Mouse (Mus musculus): ENCODE measurements at regions not wholly inside any gene's neighbourhood (a gene's known extent, or its start where the extent isn't known, plus 50 kb on each side); places are given as distances from the start of the nearest gene placed in this dataset.

DNA sequence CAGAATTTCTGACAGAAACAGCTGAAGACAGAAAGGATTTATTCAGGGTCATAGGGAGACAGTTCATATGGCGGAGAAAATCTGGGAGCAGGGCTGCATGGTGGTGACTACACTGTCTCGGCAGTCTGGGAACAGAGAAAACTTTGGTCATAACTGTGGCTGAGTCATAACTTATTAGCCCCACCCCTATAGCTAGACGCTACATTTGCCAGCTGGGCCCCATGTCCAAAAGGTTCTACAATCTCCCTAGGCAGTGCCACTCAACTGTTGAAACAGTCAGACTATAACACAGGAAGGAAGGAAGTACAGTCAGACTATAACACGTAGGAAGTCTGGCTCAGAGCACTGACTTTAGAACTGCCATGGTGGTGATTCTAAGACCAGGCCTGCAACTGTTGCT, 58.2 kb upstream of the Cd28 start:
- no peak overlapping the region for H3K4me3 ChIP-seq
- no peaks in the 10 kb centered on the region for H3K36me3 ChIP-seq (ENCODE audit: control insufficient read depth, insufficient read depth)
- no peaks in the 10 kb centered on the region for H3K27me3 ChIP-seq (ENCODE audit: control insufficient read depth, insufficient read depth, insufficient read length)
- no peaks in the 10 kb centered on the region for H3K79me2 ChIP-seq (ENCODE audit: control insufficient read depth, insufficient read depth)
- H3K4me2 ChIP-seq (ENCODE audit: low read depth): no peak overlapping the region
- H3ac ChIP-seq (ENCODE audit: control insufficient read depth, insufficient read length): no peak overlapping the region
- TF ChIP-seq E2F4 (IDR thresholded peaks at IDR 0.05; ENCODE audit: insufficient read depth): no peak
- no peak for TF ChIP-seq CEBPB (IDR thresholded peaks at IDR 0.05; ENCODE audit: insufficient read depth, poor library complexity, severe bottlenecking)

DNA sequence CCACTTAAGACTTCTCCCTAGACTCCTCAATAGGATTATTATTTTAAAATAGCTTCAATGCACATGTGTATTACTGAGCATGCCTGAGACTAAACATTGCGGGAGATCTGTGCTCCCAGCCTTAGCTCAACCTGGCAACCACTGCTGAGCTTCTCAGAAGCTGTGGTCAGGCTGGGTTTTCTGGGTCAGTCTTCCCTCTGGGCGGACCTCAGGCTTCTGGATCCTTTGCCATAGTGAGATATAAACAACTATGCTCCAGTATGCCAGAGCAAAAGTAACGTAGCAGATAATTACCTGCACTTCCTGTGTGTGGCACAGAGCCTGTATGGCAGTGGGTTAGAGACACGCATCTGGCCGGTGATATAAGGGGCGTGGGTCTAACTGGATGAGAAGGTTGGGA, 59.1 kb upstream of the Cd28 start:
- no peaks in the 10 kb centered on the region for H3K27me3 ChIP-seq (ENCODE audit: control insufficient read depth, insufficient read depth, insufficient read length)
- no peak overlapping the region for H3K4me2 ChIP-seq (ENCODE audit: low read depth)
- H3K36me3 ChIP-seq (ENCODE audit: control insufficient read depth, insufficient read depth): no peaks in the 10 kb centered on the region
- no peak for TF ChIP-seq MAX (IDR thresholded peaks at IDR 0.05; ENCODE audit: low read depth)
- TF ChIP-seq POLR2AphosphoS2 (IDR thresholded peaks at IDR 0.05; ENCODE audit: insufficient read length, low read depth): no peak
- TF ChIP-seq USF1 (IDR thresholded peaks at IDR 0.05; ENCODE audit: low read depth): no peak
- no peak for TF ChIP-seq MYOG (IDR thresholded peaks at IDR 0.05; ENCODE audit: control insufficient read depth in 1 of 3, insufficient read depth in 1 of 3, insufficient read length in 2 of 3, low read depth in 2 of 3)
- no peak for TF ChIP-seq E2F4 (IDR thresholded peaks at IDR 0.05; ENCODE audit: insufficient read depth)
- TF ChIP-seq POLR2A (IDR thresholded peaks at IDR 0.05; ENCODE audit: insufficient read length, low read depth): no peak
- TF ChIP-seq TCF3 (IDR thresholded peaks at IDR 0.05; ENCODE audit: insufficient read length, low read depth): no peak
- no peak for TF ChIP-seq SRF (IDR thresholded peaks at IDR 0.05; ENCODE audit: control insufficient read depth, insufficient read length, low read depth)
- no peak for TF ChIP-seq TCF12 (IDR thresholded peaks at IDR 0.05; ENCODE audit: insufficient read depth, poor library complexity, severe bottlenecking)
- TF ChIP-seq CEBPB (IDR thresholded peaks at IDR 0.05; ENCODE audit: insufficient read depth, poor library complexity, severe bottlenecking): no peak
- no peak for TF ChIP-seq MYOD1 (IDR thresholded peaks at IDR 0.05; ENCODE audit: control insufficient read depth in 1 of 3, insufficient read length in 2 of 3, low read depth in 2 of 3)
- TF ChIP-seq REST (IDR thresholded peaks at IDR 0.05; ENCODE audit: insufficient read depth, insufficient read length): no peak
- H3ac ChIP-seq (ENCODE audit: control insufficient read depth, insufficient read length): no peak overlapping the region
- no peak overlapping the region for H3K4me3 ChIP-seq
- H3K79me2 ChIP-seq (ENCODE audit: control insufficient read depth, insufficient read depth): no peaks in the 10 kb centered on the region

DNA sequence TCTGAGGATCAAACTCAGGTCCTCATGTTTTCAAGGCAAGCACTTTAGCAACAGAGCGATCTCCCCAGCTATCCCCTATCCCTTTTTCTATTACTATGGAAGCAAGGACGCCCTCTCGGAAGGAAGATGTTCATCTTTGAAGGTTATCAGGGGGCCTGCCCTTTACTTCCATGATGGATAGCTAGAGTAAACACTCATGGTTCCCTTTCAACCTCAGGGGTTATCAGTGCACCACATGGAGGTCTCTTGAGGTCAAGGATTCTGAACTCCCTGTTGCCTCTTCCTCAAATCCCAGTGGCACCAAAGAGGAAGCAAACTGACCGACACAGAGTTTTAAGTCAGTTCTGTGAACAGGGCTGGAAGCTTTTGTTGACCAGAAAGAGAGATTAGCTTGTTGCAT, 59.6 kb upstream of the Cd28 start:
- no peak overlapping the region for H3K4me3 ChIP-seq
- H3K4me2 ChIP-seq (ENCODE audit: low read depth): no peak overlapping the region
- H3K79me2 ChIP-seq (ENCODE audit: control insufficient read depth, insufficient read depth): no peaks in the 10 kb centered on the region
- H3K27me3 ChIP-seq (ENCODE audit: control insufficient read depth, insufficient read depth, insufficient read length): no peaks in the 10 kb centered on the region
- no peak for TF ChIP-seq POLR2AphosphoS2 (IDR thresholded peaks at IDR 0.05; ENCODE audit: insufficient read length, low read depth)
- no peak for TF ChIP-seq USF1 (IDR thresholded peaks at IDR 0.05; ENCODE audit: low read depth)
- TF ChIP-seq E2F4 (IDR thresholded peaks at IDR 0.05; ENCODE audit: insufficient read depth): no peak
- no peak for TF ChIP-seq MYOG (IDR thresholded peaks at IDR 0.05; ENCODE audit: control insufficient read depth in 1 of 3, insufficient read depth in 1 of 3, insufficient read length in 2 of 3, low read depth in 2 of 3)
- no peak for TF ChIP-seq CEBPB (IDR thresholded peaks at IDR 0.05; ENCODE audit: insufficient read depth, poor library complexity, severe bottlenecking)
- TF ChIP-seq POLR2A (IDR thresholded peaks at IDR 0.05; ENCODE audit: insufficient read length, low read depth): no peak
- TF ChIP-seq REST (IDR thresholded peaks at IDR 0.05; ENCODE audit: insufficient read depth, insufficient read length): no peak
- no peak for TF ChIP-seq TCF3 (IDR thresholded peaks at IDR 0.05; ENCODE audit: insufficient read length, low read depth)
- no peak for TF ChIP-seq SRF (IDR thresholded peaks at IDR 0.05; ENCODE audit: control insufficient read depth, insufficient read length, low read depth)
- H3K36me3 ChIP-seq (ENCODE audit: control insufficient read depth, insufficient read depth): no peaks in the 10 kb centered on the region
- H3ac ChIP-seq (ENCODE audit: control insufficient read depth, insufficient read length): no peak overlapping the region

DNA sequence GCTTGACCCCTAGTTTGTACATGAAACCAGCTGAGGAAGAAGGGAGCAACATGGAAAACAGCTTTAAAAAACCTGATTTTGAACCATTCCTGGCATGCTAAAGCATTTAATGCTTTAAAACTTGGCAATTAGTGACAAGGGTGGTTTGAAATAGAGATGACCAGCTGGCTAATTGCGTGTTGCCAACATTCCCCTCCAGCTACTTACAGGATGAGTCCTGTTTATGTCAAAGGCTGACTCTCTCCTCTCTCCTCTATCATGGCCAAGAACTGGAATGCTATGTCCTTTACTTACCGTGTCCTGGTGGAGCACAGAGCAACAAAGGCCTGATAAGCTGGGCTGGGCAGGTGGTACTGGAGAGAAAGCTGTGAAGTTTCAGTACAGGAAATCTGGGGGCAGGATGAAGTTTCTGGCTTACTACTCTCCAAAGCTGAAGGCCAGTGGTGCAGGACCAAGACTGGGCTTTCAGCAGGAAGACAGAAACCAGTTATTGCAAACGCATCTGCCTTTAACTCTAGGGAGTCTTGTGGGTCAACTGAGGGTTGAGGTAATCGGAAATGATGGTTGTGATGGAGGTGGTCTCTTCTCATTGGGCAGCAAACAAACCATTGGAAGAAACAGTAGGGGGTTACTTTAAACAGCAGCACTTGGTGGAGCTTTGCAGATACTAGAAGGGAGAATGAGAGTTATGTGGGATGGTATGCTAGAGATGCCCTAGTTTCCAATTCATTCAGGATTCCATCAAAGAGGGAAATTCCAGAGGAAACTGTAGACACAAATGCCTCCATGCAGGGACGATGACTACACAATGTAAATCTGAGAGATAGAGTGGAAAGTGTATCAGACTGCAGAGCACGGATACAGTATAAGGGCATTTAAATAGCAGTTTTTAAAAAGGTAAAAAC, 60.7 kb upstream of the Cd28 start:
- TF ChIP-seq POLR2AphosphoS2 (IDR thresholded peaks at IDR 0.05; ENCODE audit: insufficient read length, low read depth): no peak
- no peak for TF ChIP-seq MAX (IDR thresholded peaks at IDR 0.05; ENCODE audit: low read depth)
- no peak for TF ChIP-seq E2F4 (IDR thresholded peaks at IDR 0.05; ENCODE audit: insufficient read depth)
- no peak for TF ChIP-seq TCF12 (IDR thresholded peaks at IDR 0.05; ENCODE audit: insufficient read depth, poor library complexity, severe bottlenecking)
- no peak for TF ChIP-seq MYOD1 (IDR thresholded peaks at IDR 0.05; ENCODE audit: control insufficient read depth in 1 of 3, insufficient read length in 2 of 3, low read depth in 2 of 3)
- no peak for TF ChIP-seq CEBPB (IDR thresholded peaks at IDR 0.05; ENCODE audit: insufficient read depth, poor library complexity, severe bottlenecking)
- TF ChIP-seq SRF (IDR thresholded peaks at IDR 0.05; ENCODE audit: control insufficient read depth, insufficient read length, low read depth): no peak
- TF ChIP-seq REST (IDR thresholded peaks at IDR 0.05; ENCODE audit: insufficient read depth, insufficient read length): no peak
- TF ChIP-seq POLR2A (IDR thresholded peaks at IDR 0.05; ENCODE audit: insufficient read length, low read depth): no peak
- TF ChIP-seq MYOG (IDR thresholded peaks at IDR 0.05; ENCODE audit: control insufficient read depth in 1 of 3, insufficient read depth in 1 of 3, insufficient read length in 2 of 3, low read depth in 2 of 3): no peak
- no peak for TF ChIP-seq TCF3 (IDR thresholded peaks at IDR 0.05; ENCODE audit: insufficient read length, low read depth)
- no peak for TF ChIP-seq USF1 (IDR thresholded peaks at IDR 0.05; ENCODE audit: low read depth)
- H3K27me3 ChIP-seq (ENCODE audit: control insufficient read depth, insufficient read depth, insufficient read length): no peaks in the 10 kb centered on the region
- no peaks in the 10 kb centered on the region for H3K79me2 ChIP-seq (ENCODE audit: control insufficient read depth, insufficient read depth)
- no peak overlapping the region for H3K4me3 ChIP-seq
- H3K36me3 ChIP-seq (ENCODE audit: control insufficient read depth, insufficient read depth): no peaks in the 10 kb centered on the region
- no peak overlapping the region for H3ac ChIP-seq (ENCODE audit: control insufficient read depth, insufficient read length)
- H3K4me2 ChIP-seq (ENCODE audit: low read depth): no peak overlapping the region

DNA sequence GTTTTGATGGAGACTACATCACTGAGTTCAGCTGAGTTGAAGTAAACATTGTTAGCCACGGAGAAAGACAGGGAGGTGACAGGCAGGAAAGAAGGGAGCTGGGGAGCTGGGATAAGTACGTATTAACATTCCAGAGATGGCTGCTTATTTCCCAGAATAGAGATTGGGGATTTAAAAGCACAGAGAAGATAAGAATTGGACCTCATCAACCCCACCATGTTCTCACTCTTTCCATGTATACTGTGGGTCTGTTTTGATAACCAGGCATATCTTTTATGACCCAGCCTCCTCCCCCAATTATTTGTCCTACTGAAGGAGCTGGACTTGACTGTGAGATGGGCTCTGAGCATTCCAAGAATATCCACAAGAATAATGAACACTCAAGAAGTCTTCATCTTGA, 61.4 kb upstream of the Cd28 start:
- no peak overlapping the region for H3K4me3 ChIP-seq
- TF ChIP-seq USF1 (IDR thresholded peaks at IDR 0.05; ENCODE audit: low read depth) (no peak), MYOG (IDR thresholded peaks at IDR 0.05; ENCODE audit: control insufficient read depth in 1 of 3, insufficient read depth in 1 of 3, insufficient read length in 2 of 3, low read depth in 2 of 3) (no peak), SRF (IDR thresholded peaks at IDR 0.05; ENCODE audit: control insufficient read depth, insufficient read length, low read depth) (no peak), MAX (IDR thresholded peaks at IDR 0.05; ENCODE audit: low read depth) (no peak), POLR2A (IDR thresholded peaks at IDR 0.05; ENCODE audit: insufficient read length, low read depth) (no peak), POLR2AphosphoS2 (IDR thresholded peaks at IDR 0.05; ENCODE audit: insufficient read length, low read depth) (no peak), TCF12 (IDR thresholded peaks at IDR 0.05; ENCODE audit: insufficient read depth, poor library complexity, severe bottlenecking) (no peak), CEBPB (IDR thresholded peaks at IDR 0.05; ENCODE audit: insufficient read depth, poor library complexity, severe bottlenecking) (no peak), TCF3 (IDR thresholded peaks at IDR 0.05; ENCODE audit: insufficient read length, low read depth) (no peak), E2F4 (IDR thresholded peaks at IDR 0.05; ENCODE audit: insufficient read depth) (no peak), MYOD1 (IDR thresholded peaks at IDR 0.05; ENCODE audit: control insufficient read depth in 1 of 3, insufficient read length in 2 of 3, low read depth in 2 of 3) (no peak), REST (IDR thresholded peaks at IDR 0.05; ENCODE audit: insufficient read depth, insufficient read length) (no peak)

More for the DNA sequence above, 61.4 kb upstream of the Cd28 start:
- no peaks in the 10 kb centered on the region for H3K27me3 ChIP-seq (ENCODE audit: control insufficient read depth, insufficient read depth, insufficient read length)
- H3ac ChIP-seq (ENCODE audit: control insufficient read depth, insufficient read length): no peak overlapping the region
- no peaks in the 10 kb centered on the region for H3K36me3 ChIP-seq (ENCODE audit: control insufficient read depth, insufficient read depth)
- H3K79me2 ChIP-seq (ENCODE audit: control insufficient read depth, insufficient read depth): no peaks in the 10 kb centered on the region
- H3K4me2 ChIP-seq (ENCODE audit: low read depth): no peak overlapping the region

Measured in myocyte (in vitro differentiated cells).